Mouse (Mus musculus): ENCODE data around the gene Zfp451. TPM values are rescaled to one million over a fixed set of nuclear protein-coding genes. Genes with fewer than 3 reads are reported as not detected.
"Not testable (repeated sequence)": the region's sequence is repeated elsewhere in the genome, so short reads cannot be mapped to it uniquely, and the experiment has no call there.

The Zfp451 gene
- polyA plus RNA-seq, 1 experiment from 2014 or later: 29.6 TPM

GRCm38 (mm10) chr1:33755799-33756198 is 58.6 kb downstream of the Zfp451 start:
- 88% methylated on average over 7 of the region's 7 CpGs for WGBS
- H3K4me3 ChIP-seq: no peak overlapping the region

GRCm38 (mm10) chr1:33754965-33755735 is 59.2 kb downstream of the Zfp451 start:
- no peak for DNase-seq (ENCODE audit: low spot score)
- Histone ChIP-seq H3K27ac (replicated peaks) (no peak overlapping the region), H3K27me3 (ENCODE audit: low read depth, poor library complexity, severe bottlenecking) (no peaks in the 10 kb centered on the region), H3K4me1 (peaks cover 25% of the 10 kb centered on the region), H3K36me3 (peaks cover 25% of the 10 kb centered on the region), H3K9me3 (replicated peaks) (no peaks in the 10 kb centered on the region; the same call in 1 of the 2 replicates), H3K4me3 (no peak overlapping the region)
- WGBS: 93% methylated on average over 21 of the region's 21 CpGs

More at GRCm38 (mm10) chr1:33755799-33756198, 58.6 kb downstream of the Zfp451 start:
- no peaks in the 10 kb centered on the region; the same call in 1 of the 2 replicates for H3K9me3 ChIP-seq (replicated peaks)
- no peak for DNase-seq (ENCODE audit: low spot score)
- peaks cover 32% of the 10 kb centered on the region for H3K36me3 ChIP-seq
- H3K27ac ChIP-seq (replicated peaks): no peak overlapping the region
- peaks cover 25% of the 10 kb centered on the region for H3K4me1 ChIP-seq
- H3K27me3 ChIP-seq (ENCODE audit: low read depth, poor library complexity, severe bottlenecking): no peaks in the 10 kb centered on the region

GRCm38 (mm10) chr1:33754089-33754488 is 60.3 kb downstream of the Zfp451 start:
- Histone ChIP-seq H3K27ac (replicated peaks) (no peak overlapping the region), H3K9me3 (replicated peaks) (no peaks in the 10 kb centered on the region; the same call in 1 of the 2 replicates), H3K36me3 (peaks cover 19% of the 10 kb centered on the region), H3K27me3 (ENCODE audit: low read depth, poor library complexity, severe bottlenecking) (no peaks in the 10 kb centered on the region), H3K4me1 (peaks cover 25% of the 10 kb centered on the region), H3K4me3 (no peak overlapping the region)
- no peak for DNase-seq (ENCODE audit: low spot score)
- WGBS: 96% methylated on average over 17 of the region's 17 CpGs

- H3K4me1 ChIP-seq: peaks cover 6% of the 10 kb centered on the region
- DNase-seq (ENCODE audit: low spot score): no peak
- no peaks in the 10 kb centered on the region; the same call in 1 of the 2 replicates for H3K9me3 ChIP-seq (replicated peaks)
- H3K4me3 ChIP-seq: no peak overlapping the region
- peaks cover 41% of the 10 kb centered on the region for H3K36me3 ChIP-seq
- no peaks in the 10 kb centered on the region for H3K27me3 ChIP-seq (ENCODE audit: low read depth, poor library complexity, severe bottlenecking)
- no peak overlapping the region for H3K27ac ChIP-seq (replicated peaks)
- WGBS: 95% methylated on average over 10 of the region's 10 CpGs
Measured at GRCm38 (mm10) chr1:33751283-33751682, 63.1 kb downstream of the Zfp451 start.

- not testable (repeated sequence) for H3K27ac ChIP-seq (replicated peaks); H3K4me3 ChIP-seq; DNase-seq (ENCODE audit: low spot score); H3K4me1 ChIP-seq; H3K27me3 ChIP-seq (ENCODE audit: low read depth, poor library complexity, severe bottlenecking); H3K9me3 ChIP-seq (replicated peaks)
- WGBS: 83% methylated on average over 4 of the region's 4 CpGs
- peaks cover 55% of the 10 kb centered on the region for H3K36me3 ChIP-seq
Measured at GRCm38 (mm10) chr1:33749709-33750108, 64.7 kb downstream of the Zfp451 start.

- no peak overlapping the region for H3K4me3 ChIP-seq
- H3K27ac ChIP-seq (replicated peaks): no peak overlapping the region
- H3K4me1 ChIP-seq: no peaks in the 10 kb centered on the region
- no peaks in the 10 kb centered on the region for H3K9me3 ChIP-seq (replicated peaks)
- no peak for DNase-seq (ENCODE audit: low spot score)
- WGBS: 92% methylated on average over 11 of the region's 11 CpGs
- peaks cover 56% of the 10 kb centered on the region for H3K36me3 ChIP-seq
- H3K27me3 ChIP-seq (ENCODE audit: low read depth, poor library complexity, severe bottlenecking): no peaks in the 10 kb centered on the region
Measured at GRCm38 (mm10) chr1:33749109-33749508, 65.3 kb downstream of the Zfp451 start.

- WGBS: 94% methylated on average over 4 of the region's 4 CpGs
- peaks cover 61% of the 10 kb centered on the region for H3K36me3 ChIP-seq
- H3K9me3 ChIP-seq (replicated peaks): no peaks in the 10 kb centered on the region
- H3K4me3 ChIP-seq: no peak overlapping the region
- H3K4me1 ChIP-seq: no peaks in the 10 kb centered on the region
- no peaks in the 10 kb centered on the region for H3K27me3 ChIP-seq (ENCODE audit: low read depth, poor library complexity, severe bottlenecking)
- no peak overlapping the region for H3K27ac ChIP-seq (replicated peaks)
- no peak for DNase-seq (ENCODE audit: low spot score)
Measured at GRCm38 (mm10) chr1:33745901-33746300, 68.5 kb downstream of the Zfp451 start.

GRCm38 (mm10) chr1:33744815-33745214 is 69.6 kb downstream of the Zfp451 start:
- DNase-seq (ENCODE audit: low spot score); H3K9me3 ChIP-seq (replicated peaks); H3K4me3 ChIP-seq; H3K4me1 ChIP-seq; H3K27me3 ChIP-seq (ENCODE audit: low read depth, poor library complexity, severe bottlenecking); H3K27ac ChIP-seq (replicated peaks): not testable (repeated sequence)
- 92% methylated on average over 8 of the region's 9 CpGs for WGBS
- peaks cover 72% of the 10 kb centered on the region for H3K36me3 ChIP-seq

- WGBS: 26% methylated on average over 8 of the region's 8 CpGs
Measured at GRCm38 (mm10) chr1:33742903-33743302, 71.5 kb downstream of the Zfp451 start.

GRCm38 (mm10) chr1:33739302-33739701 is 75.1 kb downstream of the Zfp451 start:
- Histone ChIP-seq H3K4me1 (no peaks in the 10 kb centered on the region), H3K27me3 (ENCODE audit: low read depth, poor library complexity, severe bottlenecking) (no peaks in the 10 kb centered on the region), H3K9me3 (replicated peaks) (no peaks in the 10 kb centered on the region), H3K4me3 (no peak overlapping the region), H3K36me3 (peaks cover 85% of the 10 kb centered on the region), H3K27ac (replicated peaks) (no peak overlapping the region)
- 50% methylated on average over 12 of the region's 12 CpGs for WGBS
- DNase-seq (ENCODE audit: low spot score): peak; percentile 67

More at GRCm38 (mm10) chr1:33742903-33743302, 71.5 kb downstream of the Zfp451 start:
- no peaks in the 10 kb centered on the region for H3K4me1 ChIP-seq
- no peak overlapping the region for H3K4me3 ChIP-seq
- H3K9me3 ChIP-seq (replicated peaks): no peaks in the 10 kb centered on the region
- peaks cover 82% of the 10 kb centered on the region for H3K36me3 ChIP-seq
- no peak overlapping the region for H3K27ac ChIP-seq (replicated peaks)
- no peaks in the 10 kb centered on the region for H3K27me3 ChIP-seq (ENCODE audit: low read depth, poor library complexity, severe bottlenecking)
- DNase-seq (ENCODE audit: low spot score): peak; percentile 39

GRCm38 (mm10) chr1:33738681-33739278 is 75.6 kb downstream of the Zfp451 start:
- H3K9me3 ChIP-seq (replicated peaks): no peaks in the 10 kb centered on the region
- no peaks in the 10 kb centered on the region for H3K4me1 ChIP-seq
- H3K27ac ChIP-seq (replicated peaks): no peak overlapping the region
- peaks cover 86% of the 10 kb centered on the region for H3K36me3 ChIP-seq
- no peak for DNase-seq (ENCODE audit: low spot score)
- no peaks in the 10 kb centered on the region for H3K27me3 ChIP-seq (ENCODE audit: low read depth, poor library complexity, severe bottlenecking)
- H3K4me3 ChIP-seq: no peak overlapping the region
- WGBS: 89% methylated on average over 11 of the region's 11 CpGs

- Histone ChIP-seq H3K27me3 (ENCODE audit: low read depth, poor library complexity, severe bottlenecking) (no peaks in the 10 kb centered on the region), H3K4me1 (no peaks in the 10 kb centered on the region), H3K4me3 (no peak overlapping the region), H3K27ac (replicated peaks) (no peak overlapping the region), H3K9me3 (replicated peaks) (no peaks in the 10 kb centered on the region), H3K36me3 (peaks cover 90% of the 10 kb centered on the region)
- no peak for DNase-seq (ENCODE audit: low spot score)
- 96% methylated on average over 11 of the region's 11 CpGs for WGBS
Measured at GRCm38 (mm10) chr1:33738281-33738680, 76.1 kb downstream of the Zfp451 start.

All from midbrain, embryonic 10.5 days (tissue).